Mouse (Mus musculus): ENCODE measurements around the gene Ypel1. TPM values are rescaled to one million over a fixed set of nuclear protein-coding genes. Genes with fewer than 3 reads are reported as not detected.

Ypel1 gene
- polyA plus RNA-seq, 1 experiment = 0.27 TPM

GRCm38 (mm10) chr16:17085636-17086035, 16.1 kb downstream of the Ypel1 start:
- WGBS = 89% methylated on average over 4 of the region's 4 CpGs
- no peak for DNase-seq (ENCODE audit: low read depth, low spot score)

GRCm38 (mm10) chr16:17086241-17086640, 16.7 kb downstream of the Ypel1 start:
- no peak for DNase-seq (ENCODE audit: low read depth, low spot score)
- 77% methylated on average over 3 of the region's 3 CpGs for WGBS

DNA sequence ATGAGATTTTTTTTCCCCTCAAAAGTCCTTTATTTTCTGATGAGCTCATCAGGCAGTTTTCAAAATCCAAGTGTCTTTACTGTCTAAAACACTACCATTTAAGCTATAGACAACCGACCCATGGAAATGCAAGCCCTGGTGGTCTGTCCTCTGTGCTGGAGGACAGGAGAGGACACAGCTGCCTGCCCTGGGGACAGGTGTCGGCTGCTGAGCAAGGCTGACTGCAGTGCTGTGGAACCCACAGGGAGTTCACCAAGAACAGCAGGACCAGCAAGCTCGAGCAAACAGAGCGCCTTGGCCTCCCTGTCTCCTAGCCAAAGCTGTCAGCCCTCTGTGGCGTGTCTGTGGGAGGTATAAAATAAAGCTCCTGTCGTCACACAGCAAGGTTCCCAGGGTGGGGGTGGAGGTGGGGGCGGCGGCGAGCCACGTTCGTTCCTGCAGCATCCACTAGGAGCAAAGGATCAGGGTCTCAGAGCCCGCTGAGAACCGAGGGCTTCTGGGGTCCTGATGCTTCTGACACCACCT, 17.2 kb downstream of the Ypel1 start:
- WGBS = 87% methylated on average over 13 of the region's 13 CpGs

GRCm38 (mm10) chr16:17088346-17088745, 18.9 kb downstream of the Ypel1 start:
- 72% methylated on average over 3 of the region's 3 CpGs for WGBS
- DNase-seq (ENCODE audit: low read depth, low spot score) = no peak

More for the DNA sequence above, 17.2 kb downstream of the Ypel1 start:
- no peak for DNase-seq (ENCODE audit: low read depth, low spot score)

- no peak for DNase-seq (ENCODE audit: low read depth, low spot score)
- WGBS = 81% methylated on average over 3 of the region's 3 CpGs
Observed at GRCm38 (mm10) chr16:17096938-17097337, 27.4 kb downstream of the Ypel1 start.

DNA sequence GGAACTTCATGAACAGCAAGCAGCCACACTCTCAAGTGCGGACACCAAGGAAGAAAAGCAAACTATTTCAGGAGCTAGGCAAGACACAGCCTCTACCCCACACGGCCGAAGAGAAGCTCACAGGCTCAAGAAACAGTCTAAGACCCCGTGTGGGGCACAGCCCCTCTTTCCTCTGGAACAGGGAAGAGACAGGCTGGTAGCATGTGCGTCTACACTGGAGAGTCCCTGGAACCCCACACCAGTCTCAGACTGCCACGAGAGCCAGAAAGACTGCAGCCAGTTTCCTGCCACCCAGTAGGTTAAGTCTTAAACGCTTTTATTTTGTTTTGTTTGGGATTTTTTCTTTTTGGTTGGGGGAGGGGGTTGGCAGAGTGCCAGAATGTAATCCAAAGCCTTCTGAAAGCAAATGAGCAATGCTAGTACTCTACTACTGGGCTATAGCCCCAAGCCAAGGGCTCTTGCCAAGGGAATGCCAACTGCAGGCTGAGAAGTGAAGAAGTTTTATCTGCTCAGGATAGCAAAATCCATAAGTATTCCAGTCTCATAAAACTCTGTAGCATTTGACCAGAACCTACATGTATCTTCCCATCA, 33.2 kb downstream of the Ypel1 start:
- DNase-seq (ENCODE audit: low read depth, low spot score) = no peak
- WGBS = 73% methylated on average over 7 of the region's 7 CpGs

- WGBS = 74% methylated on average over 4 of the region's 4 CpGs
Observed at GRCm38 (mm10) chr16:17104600-17104999, 35.1 kb downstream of the Ypel1 start.

DNA sequence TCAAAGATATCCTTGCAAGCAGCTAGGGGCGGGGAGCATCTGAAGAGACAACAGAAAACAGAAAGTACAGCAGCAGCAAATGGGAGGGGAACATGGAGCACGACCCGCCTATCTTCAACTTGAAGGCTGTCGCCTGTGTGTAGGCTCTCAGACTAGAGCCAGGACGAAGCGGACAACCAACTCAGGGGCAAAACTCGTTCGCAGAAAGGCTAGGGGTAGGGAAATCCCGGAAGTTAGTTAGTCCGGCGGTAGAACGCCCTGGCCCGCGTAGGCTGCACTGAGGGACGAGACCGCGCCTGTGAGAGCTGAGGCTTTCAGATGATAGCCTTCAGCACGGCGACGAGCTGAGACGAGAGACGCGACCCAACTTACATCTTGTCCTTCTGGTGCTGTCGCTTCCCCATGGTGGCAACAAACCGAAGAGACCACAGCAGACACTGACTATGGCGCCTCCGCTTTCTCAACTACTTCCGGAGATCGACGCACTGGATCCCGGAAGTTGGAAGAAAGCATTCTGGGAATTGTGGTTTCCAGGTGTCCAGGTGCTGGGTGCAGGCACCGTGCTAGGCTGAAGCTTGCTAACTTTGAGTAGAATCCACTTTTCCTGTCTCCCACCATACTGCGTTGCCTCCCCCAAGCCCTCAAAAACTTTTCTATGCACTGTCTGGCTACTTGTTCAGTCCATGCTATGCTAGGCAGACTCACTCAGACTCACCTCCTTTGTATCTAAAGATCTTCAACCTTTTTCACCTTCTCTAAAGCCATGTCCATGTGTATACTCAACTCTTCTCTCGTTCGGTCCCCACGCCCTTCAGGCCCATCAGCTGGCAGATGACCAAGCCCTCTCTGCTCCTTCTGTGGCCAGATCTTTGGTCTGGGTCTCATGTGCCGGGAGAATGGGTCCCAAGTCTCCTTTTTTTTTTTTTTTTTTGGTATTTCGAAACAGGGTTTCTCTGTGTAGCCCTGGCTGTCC, 41.6 kb downstream of the Ypel1 start, which contains the start of gene Ppil2:
Ppil2 (minus strand) TSS at position 487 of the 973 bp plus-strand sequence.
- peak; percentile 78 for DNase-seq (ENCODE audit: low read depth, low spot score)
- WGBS = 6% methylated on average over 38 of the region's 38 CpGs

More at GRCm38 (mm10) chr16:17104600-17104999, 35.1 kb downstream of the Ypel1 start:
- DNase-seq (ENCODE audit: low read depth, low spot score) = no peak

DNA sequence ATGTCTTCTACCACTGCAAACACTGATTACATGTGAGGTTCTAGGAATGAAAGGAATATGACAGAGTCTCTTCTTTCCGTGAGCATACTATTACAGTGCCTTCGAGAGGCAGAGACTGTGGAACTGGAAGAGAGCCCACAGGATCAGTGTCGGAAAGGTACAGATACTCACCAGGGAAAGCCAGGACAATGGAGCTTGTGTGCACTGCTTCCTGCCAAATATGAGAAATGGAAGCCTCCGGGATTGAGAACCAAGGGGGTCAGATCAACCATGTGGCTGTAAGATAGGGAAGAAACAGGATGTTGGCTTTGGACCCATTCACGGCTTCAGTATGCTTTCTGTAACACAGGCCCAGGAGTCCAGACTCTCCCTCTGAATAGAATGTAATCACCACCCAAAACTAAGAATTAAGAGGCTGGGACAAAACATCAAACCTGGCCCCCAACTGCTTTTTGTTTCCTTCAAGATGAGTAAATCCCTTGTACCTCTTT, 47.9 kb downstream of the Ypel1 start:
- no peak for DNase-seq (ENCODE audit: low read depth, low spot score)
- 86% methylated on average over 5 of the region's 5 CpGs for WGBS

DNA sequence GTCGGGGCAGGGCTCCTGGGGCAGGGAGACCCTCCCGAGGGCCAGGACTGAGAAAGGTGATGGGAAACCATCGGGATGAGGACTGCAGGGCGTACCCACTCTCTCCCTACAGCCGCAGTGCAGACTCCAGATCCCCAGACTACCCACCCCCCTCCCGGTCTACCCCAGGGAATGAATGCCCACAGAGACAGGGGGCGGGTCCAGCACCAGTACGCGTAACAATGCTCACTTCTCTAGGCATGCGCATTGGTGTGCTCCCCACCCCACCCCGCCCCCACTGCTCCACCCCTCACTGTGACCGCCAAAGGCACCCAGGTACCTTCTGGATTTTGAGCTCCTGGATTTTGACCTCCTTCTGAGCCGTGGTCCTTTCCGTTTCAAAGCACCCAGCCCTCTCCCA, 52.1 kb downstream of the Ypel1 start:
- WGBS = 90% methylated on average over 14 of the region's 14 CpGs
- DNase-seq (ENCODE audit: low read depth, low spot score) = no peak

DNA sequence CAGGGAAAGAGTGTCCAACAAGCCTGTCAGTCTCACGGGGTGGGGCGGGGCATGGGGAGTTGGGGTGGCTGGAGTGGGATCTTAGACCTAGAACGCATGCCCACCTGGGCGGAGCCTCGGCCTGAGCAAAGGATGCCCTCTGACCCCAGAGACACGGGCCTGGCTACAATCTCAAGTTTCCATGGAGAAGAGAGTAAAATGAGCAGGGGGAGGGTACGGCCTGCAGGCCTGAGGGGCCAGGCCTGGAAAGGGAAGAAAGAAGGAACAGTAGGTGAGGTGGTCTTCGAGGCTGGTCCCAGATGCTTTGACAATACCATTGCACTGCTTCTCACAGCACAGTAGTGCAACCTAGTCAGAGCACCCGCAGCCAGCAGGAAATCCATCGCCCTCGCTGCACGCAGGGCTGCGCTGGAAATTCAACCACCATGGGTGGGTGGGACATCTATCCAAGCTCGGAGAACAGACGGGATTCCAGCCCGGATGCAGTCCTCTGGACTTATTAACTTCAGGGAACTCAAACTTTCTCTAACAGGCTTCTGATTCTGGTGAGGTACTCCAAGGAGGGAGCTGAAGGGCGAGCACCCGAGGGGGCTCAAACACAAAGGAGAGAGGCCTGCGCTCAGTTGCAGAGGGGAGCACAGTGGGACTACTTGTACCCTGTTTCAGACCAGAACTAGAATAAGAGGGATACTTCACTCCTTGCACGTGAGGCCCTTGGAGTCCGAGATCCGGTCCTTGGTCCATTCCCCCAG, 54.8 kb downstream of the Ypel1 start:
- 18% methylated on average over 22 of the region's 22 CpGs for WGBS
- no peak for DNase-seq (ENCODE audit: low read depth, low spot score)

- DNase-seq (ENCODE audit: low read depth, low spot score) = no peak
- 1% methylated on average over 25 of the region's 25 CpGs for WGBS
Observed at GRCm38 (mm10) chr16:17124871-17125520, 55.5 kb downstream of the Ypel1 start, which contains the start of gene 2610318N02Rik. Gene 2610318N02Rik, minus strand, starts transcription at chr16:17125167.

DNA sequence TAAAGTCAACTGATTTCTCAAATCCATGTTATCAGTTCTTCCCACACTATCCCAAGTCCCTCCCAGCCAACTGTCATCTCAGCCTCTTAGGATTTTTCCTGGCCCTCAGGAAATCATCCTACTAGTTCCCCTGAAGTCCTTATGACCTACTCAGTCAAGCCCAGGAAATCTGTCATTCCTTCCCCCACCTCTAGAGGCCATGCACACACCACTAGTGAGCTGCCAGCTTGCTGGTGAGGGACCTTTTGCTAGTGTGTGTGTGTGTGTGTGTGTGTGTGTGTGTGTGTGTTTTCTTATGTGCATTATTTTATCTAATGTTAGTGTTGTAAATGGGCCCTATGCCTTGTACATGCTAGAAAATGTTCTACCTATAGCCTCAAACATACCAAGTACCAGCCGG, 57.8 kb downstream of the Ypel1 start:
- 97% methylated on average over 1 of the region's 1 CpGs for WGBS

GRCm38 (mm10) chr16:17131191-17132088, 61.9 kb downstream of the Ypel1 start:
- 5% methylated on average over 43 of the region's 43 CpGs for WGBS

More for the DNA sequence above, 57.8 kb downstream of the Ypel1 start:
- no peak for DNase-seq (ENCODE audit: low read depth, low spot score)

GRCm38 (mm10) chr16:17132089-17132905, 62.8 kb downstream of the Ypel1 start, which contains the start of gene Sdf2l1:
Gene Sdf2l1, minus strand, starts transcription at chr16:17132383.
- peak; percentile 89 for DNase-seq (ENCODE audit: low read depth, low spot score)
- WGBS = under 1% methylated on average over 47 of the region's 47 CpGs

More at GRCm38 (mm10) chr16:17131191-17132088, 61.9 kb downstream of the Ypel1 start:
- no peak for DNase-seq (ENCODE audit: low read depth, low spot score)

GRCm38 (mm10) chr16:17132906-17133200, 63.4 kb downstream of the Ypel1 start:
- 21% methylated on average over 7 of the region's 7 CpGs for WGBS

More at GRCm38 (mm10) chr16:17132906-17133200, 63.4 kb downstream of the Ypel1 start:
- no peak for DNase-seq (ENCODE audit: low read depth, low spot score)
